Mouse (Mus musculus): Measurements from ENCODE around the gene Tmem160.

- no peak for TF ChIP-seq CTCF (IDR thresholded peaks at IDR 0.05; ENCODE audit: low read depth)
- no peak for TF ChIP-seq EP300 (IDR thresholded peaks at IDR 0.05; ENCODE audit: low read depth)
These were observed 47.5 kb upstream of the Tmem160 start for GRCm38 (mm10) chr7:16405073-16405455.
